Mouse (Mus musculus) embryonic facial prominence, embryonic 10.5 days (tissue): Measurements from ENCODE around the gene Aida. TPM values are rescaled to one million over a fixed set of nuclear protein-coding genes. Genes with fewer than 3 reads are reported as not detected.

Experiments used
- DNase-seq: peaks from one replicate; pipeline ENCODE4 v3.0.0-alpha.2; 2017; ENCODE audit warnings: low spot score
- H3K27ac ChIP-seq: fragments of 300-500 bp; sonication (generic); replicated peaks from 2 replicates; pipeline ENCODE4 v1.5.1; 2016; ENCODE audit warnings: mild to moderate bottlenecking
- H3K27me3 ChIP-seq: fragments of 300-500 bp; sonication (generic); replicated peaks from 2 replicates; pipeline ENCODE4 v1.6.1; 2016; ENCODE audit warnings: low read depth, mild to moderate bottlenecking; ENCODE audit not compliant: poor library complexity, severe bottlenecking
- H3K36me3 ChIP-seq: fragments of 300-500 bp; sonication (generic); replicated peaks from 2 replicates; pipeline ENCODE4 v1.6.1; 2016; ENCODE audit warnings: mild to moderate bottlenecking, moderate library complexity
- H3K4me1 ChIP-seq: fragments of 300-500 bp; sonication (generic); 2 replicates; pipeline ENCODE4 v1.6.1; 2016
- H3K4me3 ChIP-seq: fragments of 300-500 bp; sonication (generic); 2 replicates; pipeline ENCODE4 v1.5.1; 2016; ENCODE audit warnings: mild to moderate bottlenecking, moderate library complexity
- H3K9me3 ChIP-seq: fragments of 300-500 bp; sonication (generic); 2 replicates; pipeline ENCODE4 v1.6.1; 2016; ENCODE audit warnings: mild to moderate bottlenecking
- WGBS: fragments of 180-500 bp; shearing (Covaris S2); methylation state at CpG from one replicate; pipeline ENCODE4 v1.1.7; 2016; 5-methylcytosine and 5-hydroxymethylcytosine counted together
- polyA plus RNA-seq: library from polyadenylated mRNA; unstranded; fragments of >200 nt; fragmentation: Nextera tagmentation; extraction: Ambion mirVana; gene quantifications from 2 replicates; pipeline ENCODE4 v1.2.1, GENCODE M21; 2016

Aida gene
- 40.6 and 45.5 TPM in 2 replicates for polyA plus RNA-seq

- under 1% methylated on average over 26 of the region's 26 CpGs for WGBS
- H3K9me3 ChIP-seq, result no peaks in the 10 kb centered on the region
- H3K36me3 ChIP-seq, result peaks cover 26% of the 10 kb centered on the region
- H3K4me3 ChIP-seq, result peak within 1 kb of the TSS; percentile 62
- peak; percentile 72 for DNase-seq
- H3K27me3 ChIP-seq, result no peaks in the 10 kb centered on the region
- H3K4me1 ChIP-seq, result 0 out of 2 replicates have a peak, but pooled peaks cover 4% of the 10 kb centered on the region
- peak within 1 kb of the TSS; percentile 83 for H3K27ac ChIP-seq
These were observed at the start of gene Aida for GRCm38 (mm10) chr1:183296465-183296864. Gene Aida (plus strand): TSS chr1:183296590.

DNA sequence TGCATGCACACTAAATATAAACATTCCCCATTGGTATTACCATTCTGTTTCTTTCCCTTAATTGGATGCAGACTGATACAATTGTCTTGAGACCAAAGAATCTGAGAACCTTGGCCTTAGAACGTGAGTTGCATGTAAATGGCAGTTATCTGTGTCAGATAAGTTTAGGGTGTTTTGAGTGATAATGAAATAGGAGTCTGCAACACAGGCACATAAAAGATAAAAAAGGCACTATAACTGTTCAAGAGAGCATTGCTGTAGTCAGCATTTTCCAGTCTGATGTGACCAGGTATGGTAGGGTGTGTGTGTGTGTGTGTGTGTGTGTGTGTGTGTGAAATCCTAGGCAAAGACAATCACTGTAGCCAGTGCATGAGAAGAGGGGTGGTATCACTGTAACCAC is 48.2 kb upstream of the Aida start:
- Histone ChIP-seq H3K9me3 (no peaks in the 10 kb centered on the region), H3K4me3 (no peak overlapping the region), H3K36me3 (no peaks in the 10 kb centered on the region), H3K27ac (no peak overlapping the region), H3K27me3 (no peaks in the 10 kb centered on the region), H3K4me1 (peaks cover 14% of the 10 kb centered on the region)
- 46% methylated on average over 1 of the region's 1 CpGs for WGBS
- no peak for DNase-seq

- Histone ChIP-seq H3K4me3 (no peak overlapping the region), H3K4me1 (peaks cover 14% of the 10 kb centered on the region), H3K27ac (0 out of 2 replicates have a peak overlapping the region, but pooled peaks have one; percentile 32), H3K9me3 (no peaks in the 10 kb centered on the region), H3K36me3 (no peaks in the 10 kb centered on the region), H3K27me3 (no peaks in the 10 kb centered on the region)
- WGBS, result 71% methylated on average over 4 of the region's 4 CpGs
- DNase-seq, result no peak
These were observed 45.8 kb upstream of the Aida start for GRCm38 (mm10) chr1:183250612-183251011.

- H3K27me3 ChIP-seq, result no peaks in the 10 kb centered on the region
- DNase-seq, result no peak
- 78% methylated on average over 2 of the region's 2 CpGs for WGBS
- H3K4me3 ChIP-seq, result no peak overlapping the region
- H3K27ac ChIP-seq, result no peak overlapping the region
- H3K36me3 ChIP-seq, result no peaks in the 10 kb centered on the region
- H3K4me1 ChIP-seq, result peaks cover 14% of the 10 kb centered on the region
- no peaks in the 10 kb centered on the region for H3K9me3 ChIP-seq
These were observed 44.6 kb upstream of the Aida start for GRCm38 (mm10) chr1:183251818-183252217.

- Histone ChIP-seq H3K27me3 (no peaks in the 10 kb centered on the region), H3K36me3 (no peaks in the 10 kb centered on the region), H3K9me3 (no peaks in the 10 kb centered on the region), H3K4me3 (no peak overlapping the region), H3K4me1 (peaks cover 14% of the 10 kb centered on the region), H3K27ac (no peak overlapping the region)
- DNase-seq, result no peak
- 66% methylated on average over 10 of the region's 10 CpGs for WGBS
These were observed 43.8 kb upstream of the Aida start for GRCm38 (mm10) chr1:183252574-183252973.

DNA sequence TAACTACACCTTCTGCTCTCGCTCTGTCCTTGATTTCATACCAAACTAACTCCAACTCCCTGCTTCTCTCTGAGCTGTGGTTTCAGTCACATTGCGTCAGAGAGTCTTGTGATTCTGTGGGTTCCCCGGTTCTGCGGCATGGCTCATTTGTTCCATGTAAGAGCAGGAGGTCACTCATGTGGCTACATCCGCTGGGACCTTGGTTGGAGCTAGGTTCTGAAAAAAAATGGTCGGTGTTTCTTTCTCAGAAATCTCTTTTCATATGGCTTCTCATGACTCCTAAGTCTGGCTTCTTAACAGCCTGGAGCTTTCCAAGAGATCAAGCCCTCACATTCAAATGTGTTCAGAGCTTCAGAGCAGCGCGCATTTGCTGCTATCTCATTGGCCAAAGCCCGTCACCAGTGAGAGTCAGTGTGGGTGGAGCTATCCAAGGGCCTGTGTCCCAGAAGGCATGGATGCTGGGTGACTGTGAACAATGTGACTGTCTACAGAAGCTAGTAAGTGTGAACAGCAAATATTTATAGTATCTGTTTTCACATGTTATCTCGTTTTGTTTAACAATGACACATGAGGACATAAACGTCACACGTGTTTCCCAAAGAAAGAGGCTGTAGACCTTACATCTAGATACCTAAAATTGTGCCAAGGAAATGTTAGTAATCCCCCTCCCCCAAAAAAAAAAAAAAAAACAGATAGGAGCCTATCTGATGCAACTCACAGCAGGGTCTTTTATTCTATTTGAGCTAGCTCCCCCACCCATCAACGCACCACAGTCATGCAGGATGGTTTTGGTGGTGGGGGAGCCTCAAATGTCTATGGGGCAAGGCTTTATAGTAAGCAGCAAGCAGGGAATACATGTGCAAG is 32.0 kb upstream of the Aida start:
- no peak overlapping the region for H3K27ac ChIP-seq
- no peaks in the 10 kb centered on the region for H3K9me3 ChIP-seq
- H3K27me3 ChIP-seq, result no peaks in the 10 kb centered on the region
- no peak for DNase-seq
- no peaks in the 10 kb centered on the region for H3K36me3 ChIP-seq
- H3K4me1 ChIP-seq, result 0 out of 2 replicates have a peak, but pooled peaks cover 7% of the 10 kb centered on the region
- 83% methylated on average over 13 of the region's 13 CpGs for WGBS
- no peak overlapping the region for H3K4me3 ChIP-seq

DNA sequence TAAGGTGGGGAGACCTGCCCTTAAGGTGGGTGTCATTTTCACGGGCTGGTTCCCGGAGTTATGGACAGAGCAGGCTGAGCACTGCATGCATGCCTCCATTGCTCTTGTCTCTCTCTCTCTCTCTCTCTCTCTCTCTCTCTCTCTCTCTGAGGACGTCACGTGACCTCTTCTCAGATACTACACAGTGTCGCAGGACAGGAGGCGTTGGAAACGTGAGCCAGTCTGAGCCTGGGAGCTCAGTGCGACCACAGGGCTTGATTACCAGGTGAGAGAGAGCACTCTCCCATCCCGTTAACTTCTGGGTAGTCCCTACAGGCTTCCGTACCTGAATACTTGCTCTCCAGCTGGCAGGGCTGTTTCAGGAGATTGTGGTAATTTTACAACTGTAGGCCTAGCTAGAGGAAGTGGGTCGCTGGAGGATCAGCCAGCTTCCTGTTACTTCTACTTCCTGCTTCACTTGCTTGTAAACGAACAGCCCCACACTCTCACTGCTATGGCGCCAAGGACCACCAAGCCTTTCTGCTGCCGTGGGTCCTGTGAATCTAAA is 30.4 kb upstream of the Aida start:
- H3K9me3 ChIP-seq, result no peaks in the 10 kb centered on the region
- H3K4me3 ChIP-seq, result no peak overlapping the region
- H3K4me1 ChIP-seq, result 0 out of 2 replicates have a peak, but pooled peaks cover 7% of the 10 kb centered on the region
- H3K36me3 ChIP-seq, result no peaks in the 10 kb centered on the region
- H3K27ac ChIP-seq, result no peak overlapping the region
- no peak for DNase-seq
- 74% methylated on average over 14 of the region's 14 CpGs for WGBS
- H3K27me3 ChIP-seq, result no peaks in the 10 kb centered on the region

DNA sequence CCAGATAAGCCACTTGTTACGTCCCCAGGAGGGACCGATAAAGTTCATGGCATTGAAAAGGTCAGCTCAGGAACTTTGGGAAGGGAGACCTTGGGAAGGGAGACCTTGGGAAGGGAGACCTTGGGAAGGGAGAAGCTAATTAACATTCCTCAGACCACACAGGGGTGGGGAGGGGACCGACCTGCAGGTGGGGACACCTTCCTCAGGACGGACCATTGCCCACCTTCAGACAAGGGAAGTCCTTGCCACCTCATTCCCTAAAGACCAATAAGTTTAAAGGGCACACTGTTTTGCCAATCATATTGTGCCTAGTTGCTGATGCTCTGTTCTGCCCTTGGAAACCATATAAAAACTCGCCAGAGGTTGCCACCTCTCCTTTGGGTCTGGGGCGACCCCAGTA is 28.7 kb upstream of the Aida start:
- no peak for DNase-seq
- no peaks in the 10 kb centered on the region for H3K36me3 ChIP-seq
- no peak overlapping the region for H3K4me3 ChIP-seq
- 82% methylated on average over 6 of the region's 6 CpGs for WGBS
- H3K27ac ChIP-seq, result no peak overlapping the region
- 0 out of 2 replicates have a peak, but pooled peaks cover 7% of the 10 kb centered on the region for H3K4me1 ChIP-seq
- no peaks in the 10 kb centered on the region for H3K27me3 ChIP-seq
- H3K9me3 ChIP-seq, result no peaks in the 10 kb centered on the region

- no peaks in the 10 kb centered on the region for H3K27me3 ChIP-seq
- no peak overlapping the region for H3K27ac ChIP-seq
- peaks cover 16% of the 10 kb centered on the region for H3K36me3 ChIP-seq
- 0 out of 2 replicates have a peak, but pooled peaks cover 3% of the 10 kb centered on the region for H3K4me1 ChIP-seq
- WGBS, result 64% methylated on average over 10 of the region's 10 CpGs
- H3K4me3 ChIP-seq, result no peak overlapping the region
- H3K9me3 ChIP-seq, result no peaks in the 10 kb centered on the region
- no peak for DNase-seq
These were observed 23.2 kb upstream of the Aida start for GRCm38 (mm10) chr1:183272867-183273818.

DNA sequence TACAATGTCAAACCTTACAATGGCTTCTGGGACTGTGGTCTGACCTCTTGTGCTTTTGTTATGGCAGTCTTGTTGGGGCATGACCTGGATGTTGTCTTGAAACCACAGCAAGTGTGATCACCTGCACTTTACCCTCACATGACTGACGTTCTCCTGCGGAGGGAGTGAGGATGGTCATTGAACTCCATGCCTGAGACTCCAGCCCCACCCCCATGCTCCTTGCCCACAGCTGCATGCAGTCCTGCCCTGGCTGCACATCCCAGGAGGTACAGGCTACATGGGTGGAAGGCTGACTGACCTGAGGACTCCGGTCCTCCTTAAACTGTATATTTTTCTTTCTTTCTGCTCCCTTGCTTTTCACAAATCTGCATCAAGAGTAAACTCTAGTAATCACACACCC is 22.0 kb upstream of the Aida start:
- peaks cover 28% of the 10 kb centered on the region for H3K36me3 ChIP-seq
- H3K27ac ChIP-seq, result no peak overlapping the region
- 0 out of 2 replicates have a peak, but pooled peaks cover 3% of the 10 kb centered on the region for H3K4me1 ChIP-seq
- no peak for DNase-seq
- no peaks in the 10 kb centered on the region for H3K9me3 ChIP-seq
- 65% methylated on average over 3 of the region's 3 CpGs for WGBS
- H3K27me3 ChIP-seq, result no peaks in the 10 kb centered on the region
- no peak overlapping the region for H3K4me3 ChIP-seq

DNA sequence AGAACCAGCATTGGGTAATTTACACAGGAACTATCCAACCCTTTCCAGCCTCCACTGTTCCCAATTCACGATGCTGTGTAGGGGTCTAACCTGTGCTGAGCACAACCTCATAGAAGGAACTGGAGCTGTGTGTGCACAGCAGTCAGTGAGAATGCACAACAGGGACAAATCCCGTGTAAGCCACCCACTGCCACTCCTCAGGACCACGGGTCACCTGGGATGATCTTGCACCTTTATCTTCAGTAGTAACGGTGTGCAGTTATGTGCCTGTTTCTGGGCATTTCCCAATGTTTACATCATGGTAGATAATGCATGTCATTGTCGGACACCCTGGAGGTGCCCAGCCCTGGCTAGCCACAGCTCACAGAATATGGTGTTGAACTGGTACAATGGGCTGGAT is 20.6 kb upstream of the Aida start:
- no peak overlapping the region for H3K4me3 ChIP-seq
- H3K27me3 ChIP-seq, result no peaks in the 10 kb centered on the region
- DNase-seq, result no peak
- 82% methylated on average over 5 of the region's 5 CpGs for WGBS
- H3K27ac ChIP-seq, result no peak overlapping the region
- 0 out of 2 replicates have a peak, but pooled peaks cover 3% of the 10 kb centered on the region for H3K4me1 ChIP-seq
- peaks cover 42% of the 10 kb centered on the region for H3K36me3 ChIP-seq
- H3K9me3 ChIP-seq, result no peaks in the 10 kb centered on the region

GRCm38 (mm10) chr1:183288351-183288750 is 8.0 kb upstream of the Aida start:
- Histone ChIP-seq H3K4me3 (no peak overlapping the region), H3K27me3 (no peaks in the 10 kb centered on the region), H3K4me1 (no peaks in the 10 kb centered on the region), H3K9me3 (no peaks in the 10 kb centered on the region), H3K36me3 (peaks cover 98% of the 10 kb centered on the region), H3K27ac (no peak overlapping the region)
- DNase-seq, result no peak
- 92% methylated on average over 3 of the region's 3 CpGs for WGBS
